Mouse (Mus musculus): ENCODE results near the gene Tmbim6.

DNA sequence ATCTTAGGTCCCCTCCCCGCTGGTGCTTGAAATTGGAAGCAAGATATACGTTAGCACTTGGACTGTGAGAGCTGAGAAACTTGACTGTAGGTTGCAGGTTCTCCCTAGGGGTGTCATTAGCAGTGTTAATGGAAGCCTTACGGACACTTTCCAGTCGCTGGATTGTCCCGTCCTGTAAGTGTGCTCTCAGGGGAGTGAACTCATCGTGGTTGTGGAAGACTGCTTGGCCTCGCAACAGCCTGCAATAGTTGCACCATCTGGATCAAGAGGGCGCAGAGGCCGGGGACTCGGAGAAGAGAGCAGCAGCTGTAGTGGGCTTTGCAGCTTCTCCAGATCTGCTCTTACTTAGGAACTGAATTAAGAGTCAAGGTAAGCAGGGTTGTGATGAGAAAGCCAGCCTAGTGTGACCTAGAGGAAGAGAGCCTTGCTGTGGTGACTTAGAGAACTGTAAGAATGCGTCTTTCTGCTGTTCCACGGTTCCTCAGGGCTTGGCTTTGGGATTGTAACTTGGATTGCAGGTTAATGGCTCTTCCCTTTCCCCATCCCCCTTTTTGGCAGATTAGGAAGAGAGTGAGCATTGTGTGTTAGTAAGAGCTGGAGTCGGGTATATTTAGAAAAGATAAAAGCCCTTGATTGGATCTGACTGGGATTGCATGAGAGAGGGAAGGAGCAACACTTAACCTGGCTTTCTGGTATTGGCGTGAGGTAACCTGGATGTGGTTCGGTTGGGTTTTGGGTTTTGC is 7.0 kb downstream of the Tmbim6 start:
- no peak for TF ChIP-seq CTCF (IDR thresholded peaks at IDR 0.05; ENCODE audit: low read depth, low read length)
- no peak for TF ChIP-seq GATA1 (IDR thresholded peaks at IDR 0.05; ENCODE audit: borderline replicate concordance, low read length)
- no peak for TF ChIP-seq POLR2AphosphoS5 (IDR thresholded peaks at IDR 0.05; ENCODE audit: insufficient replicate concordance, low read depth, low read length)
- TF ChIP-seq GATA2 (IDR thresholded peaks at IDR 0.05; ENCODE audit: borderline replicate concordance, low read depth, low read length): no peak
